In the genomic region with DNA sequence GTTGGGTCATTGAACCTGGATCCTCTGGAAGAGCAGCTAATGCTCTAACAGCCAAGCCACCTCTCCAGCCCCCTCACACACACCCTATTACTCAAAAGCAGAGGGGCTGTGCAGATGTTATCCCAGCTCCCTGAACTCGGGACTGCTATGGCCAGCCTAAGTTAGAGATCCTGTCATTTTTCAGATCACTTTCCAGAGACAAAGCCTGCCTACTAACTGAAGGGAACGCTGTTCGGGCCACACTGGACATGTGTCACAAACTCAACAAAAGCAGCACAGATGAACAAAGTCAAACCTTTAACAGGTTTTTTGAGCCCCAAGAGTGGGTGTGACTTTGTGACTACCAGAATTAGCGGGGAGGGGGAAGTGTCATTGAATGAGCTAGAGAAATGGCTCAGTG, we compare ENCODE assay signal across 9 mouse cellular contexts. TPM values are rescaled to one million over a fixed set of nuclear protein-coding genes. Genes with fewer than 3 reads are reported as not detected.
A peak's percentile ranks its signal among the peaks of the same experiment; 100 is the strongest.
DNase-seq lines count a peak whose midpoint lies in the region; ATAC-seq and TF ChIP-seq lines count a peak whose summit lies in the region.
"Had no signal": no experiment of that assay in that cellular context is flagged by ENCODE, and none has a peak within 500 bp of the region (broad histone marks: within the 10 kb centered on the region; RNA-seq: fewer than 3 reads in every experiment).

No protein-coding gene starts in this region.

- H3K9ac ChIP-seq in lung, embryonic 14.5 days: peak overlapping the region; percentile 99
- 0 out of 2 replicates have a peak overlapping the region, but pooled peaks have one; percentile 2 for H3K9ac ChIP-seq in hindbrain, embryonic 14.5 days

- peaks cover 16% of the 10 kb centered on the region for H3K4me1 ChIP-seq in cerebellum, adult 2 months (ENCODE audit: control insufficient read depth, insufficient read depth, low read length)
- peaks cover 26% of the 10 kb centered on the region; the same call in 1 of the 2 replicates for H3K4me1 ChIP-seq in lung, embryonic 14.5 days (ENCODE audit: insufficient read depth)
- peaks cover 20% of the 10 kb centered on the region for H3K4me1 ChIP-seq in lung, adult 2 months (ENCODE audit: control insufficient read depth, insufficient read depth, low read length)
- H3K4me1 ChIP-seq in hindbrain, embryonic 14.5 days (replicated peaks; ENCODE audit: control insufficient read depth, insufficient read depth, low read length): peaks cover 39% of the 10 kb centered on the region

- H3K4me3 ChIP-seq in cerebellum, adult 2 months (replicated peaks; ENCODE audit: insufficient read depth, low read depth, low read length): no peak overlapping the region
- peak overlapping the region; percentile 99; the same call in 1 of the 2 replicates for H3K4me3 ChIP-seq in lung, embryonic 14.5 days (ENCODE audit: low read depth, low read length)
- no peak overlapping the region for H3K4me3 ChIP-seq in lung, adult 2 months (replicated peaks; ENCODE audit: extremely low read depth, low read depth, low read length)
- H3K4me3 ChIP-seq in hindbrain, embryonic 14.5 days (replicated peaks; ENCODE audit: low read length): no peak overlapping the region
- H3K4me3 ChIP-seq in myocyte: peak overlapping the region; percentile 93

- WGBS in cerebellum, adult 2 months: 71% methylated on average over 4 of the region's 4 CpGs
- WGBS in lung, embryonic 14.5 days: 65% methylated on average over 4 of the region's 4 CpGs
- 72% methylated on average over 4 of the region's 4 CpGs for WGBS in lung, adult 2 months
- 78% methylated on average over 4 of the region's 4 CpGs for WGBS in hindbrain, embryonic 14.5 days

- peak; percentile 22 for DNase-seq in cerebellum, adult 9-11 months
- DNase-seq in cerebellum, adult 2 months: no peak
- DNase-seq in lung, embryonic 14.5 days: no peak
- no peak for DNase-seq in lung, adult 2 months
- DNase-seq in hindbrain, embryonic 14.5 days (ENCODE audit: low spot score): no peak
- DNase-seq in testis, postnatal 14 days (ENCODE audit: low spot score): no peak
- DNase-seq in lung, postnatal 4 days: no peak
- DNase-seq: thymus, postnatal 36 days had no signal

- H3K4me2 ChIP-seq in lung, embryonic 14.5 days: peak overlapping the region; percentile 100
- H3K4me2 ChIP-seq in hindbrain, embryonic 14.5 days (replicated peaks): 0 out of 2 replicates have a peak overlapping the region, but pooled peaks have one; percentile 5
- H3K4me2 ChIP-seq in myocyte (ENCODE audit: low read depth): peak overlapping the region; percentile 59

- no peak for TF ChIP-seq CTCF in cerebellum, adult 2 months (IDR thresholded peaks at IDR 0.05; ENCODE audit: borderline replicate concordance, insufficient read depth, low read depth, low read length)
- no peak for TF ChIP-seq CTCF in lung, embryonic 14.5 days (IDR thresholded peaks at IDR 0.05; ENCODE audit: low read depth)
- TF ChIP-seq CTCF in lung, adult 2 months (IDR thresholded peaks at IDR 0.05; ENCODE audit: insufficient read depth, low read length): no peak

- no peak for ATAC-seq in lung, embryonic 14.5 days (ENCODE audit: insufficient read depth)
- no peak for ATAC-seq in hindbrain, embryonic 14.5 days (ENCODE audit: low FRiP score)

- H3ac ChIP-seq in myocyte (ENCODE audit: control insufficient read depth, insufficient read length): no peak overlapping the region

- no peak overlapping the region for H3K27ac ChIP-seq in cerebellum, adult 2 months (ENCODE audit: insufficient read depth, low read length)
- no peak overlapping the region; the same call in 1 of the 2 replicates for H3K27ac ChIP-seq in lung, embryonic 14.5 days (ENCODE audit: low read depth)
- no peak overlapping the region for H3K27ac ChIP-seq in hindbrain, embryonic 14.5 days

- peaks cover 59% of the 10 kb centered on the region for H3K36me3 ChIP-seq in lung, embryonic 14.5 days (ENCODE audit: insufficient read depth)
- peaks cover 50% of the 10 kb centered on the region for H3K36me3 ChIP-seq in hindbrain, embryonic 14.5 days (replicated peaks; ENCODE audit: control insufficient read depth, insufficient read depth)
- H3K36me3 ChIP-seq in myocyte (ENCODE audit: control insufficient read depth, insufficient read depth): peaks cover 15% of the 10 kb centered on the region

- no peaks in the 10 kb centered on the region for H3K27me3 ChIP-seq in cerebellum, adult 2 months (ENCODE audit: control insufficient read depth, insufficient read depth, low read length)
- H3K27me3 ChIP-seq in lung, embryonic 14.5 days (ENCODE audit: insufficient read depth, low read length): no peaks in the 10 kb centered on the region
- no peaks in the 10 kb centered on the region for H3K27me3 ChIP-seq in hindbrain, embryonic 14.5 days (ENCODE audit: control insufficient read depth, insufficient read depth, low read length)
- no peaks in the 10 kb centered on the region for H3K27me3 ChIP-seq in myocyte (ENCODE audit: control insufficient read depth, insufficient read depth, insufficient read length)

- no peaks in the 10 kb centered on the region for H3K9me3 ChIP-seq in lung, embryonic 14.5 days (ENCODE audit: low read depth, low read length)
- no peaks in the 10 kb centered on the region for H3K9me3 ChIP-seq in hindbrain, embryonic 14.5 days (ENCODE audit: control insufficient read depth, low read length)

- TF ChIP-seq POLR2A in cerebellum, adult 2 months (IDR thresholded peaks at IDR 0.05; ENCODE audit: borderline replicate concordance, insufficient read depth, low read length): no peak
- TF ChIP-seq POLR2A in lung, adult 2 months (IDR thresholded peaks at IDR 0.05; ENCODE audit: borderline replicate concordance, extremely low read depth, low read depth, low read length): no peak
- no peak for TF ChIP-seq POLR2A in myocyte (IDR thresholded peaks at IDR 0.05; ENCODE audit: insufficient read length, low read depth)

- peaks cover 29% of the 10 kb centered on the region for H3K79me2 ChIP-seq in myocyte (ENCODE audit: control insufficient read depth, insufficient read depth)

TF ChIP-seq in myocyte, 11 proteins besides CTCF, POLR2A, EP300 and RAD21:
- TF ChIP-seq CEBPB (IDR thresholded peaks at IDR 0.05; ENCODE audit: insufficient read depth, poor library complexity, severe bottlenecking): no peak
- TF ChIP-seq MYOG (IDR thresholded peaks at IDR 0.05; ENCODE audit: control insufficient read depth in 1 of 3, insufficient read depth in 1 of 3, insufficient read length in 2 of 3, low read depth in 2 of 3): no peak
- TF ChIP-seq MYOD1 (IDR thresholded peaks at IDR 0.05; ENCODE audit: control insufficient read depth in 1 of 3, insufficient read length in 2 of 3, low read depth in 2 of 3): no peak
- TF ChIP-seq TCF3 (IDR thresholded peaks at IDR 0.05; ENCODE audit: insufficient read length, low read depth): no peak
- TF ChIP-seq TCF12 (IDR thresholded peaks at IDR 0.05; ENCODE audit: insufficient read depth, poor library complexity, severe bottlenecking): no peak
- no peak for TF ChIP-seq POLR2AphosphoS2 (IDR thresholded peaks at IDR 0.05; ENCODE audit: insufficient read length, low read depth)
- TF ChIP-seq REST (IDR thresholded peaks at IDR 0.05; ENCODE audit: insufficient read depth, insufficient read length): no peak
- no peak for TF ChIP-seq E2F4 (IDR thresholded peaks at IDR 0.05; ENCODE audit: insufficient read depth)
- TF ChIP-seq MAX (IDR thresholded peaks at IDR 0.05; ENCODE audit: low read depth): no peak
- TF ChIP-seq SRF (IDR thresholded peaks at IDR 0.05; ENCODE audit: control insufficient read depth, insufficient read length, low read depth): no peak
- TF ChIP-seq USF1 (IDR thresholded peaks at IDR 0.05; ENCODE audit: low read depth): no peak

RNA-seq across cellular contexts. Expression of gene B3galt4, which starts 1.6 kb away (rescaled TPM):
- polyA plus RNA-seq in cerebellum, adult 2 months (2012; rRNA removed): 8.4 and 8.6 TPM in 2 replicates
- 2.3 and 2.6 TPM in 2 replicates for polyA plus RNA-seq in lung, embryonic 14.5 days (2014; fragmentation: Nextera tagmentation; extraction: Ambion mirVana)
- 11.4 and 12.6 TPM in 2 replicates for polyA plus RNA-seq in lung, adult 2 months (2012; rRNA removed)
- 7.8 and 9.2 TPM in 2 replicates for polyA plus RNA-seq in hindbrain, embryonic 14.5 days (2014; fragmentation: Nextera tagmentation; extraction: Ambion mirVana)
- 1.2 TPM for polyA plus RNA-seq in myocyte (2012; fragmentation: generic; extraction: Trizol)

RNA-seq across cellular contexts. Expression of gene Vps52, which starts 2.7 kb away (rescaled TPM):
- 73.5 and 77.0 TPM in 2 replicates for polyA plus RNA-seq in cerebellum, adult 2 months (2012; rRNA removed)
- 34.2 and 34.8 TPM in 2 replicates for polyA plus RNA-seq in lung, embryonic 14.5 days (2014; fragmentation: Nextera tagmentation; extraction: Ambion mirVana)
- 62.8 and 70.3 TPM in 2 replicates for polyA plus RNA-seq in lung, adult 2 months (2012; rRNA removed)
- polyA plus RNA-seq in hindbrain, embryonic 14.5 days (2014; fragmentation: Nextera tagmentation; extraction: Ambion mirVana): 56.0 and 56.6 TPM in 2 replicates
- polyA plus RNA-seq in myocyte (2012; fragmentation: generic; extraction: Trizol): 29.9 TPM

RNA-seq across cellular contexts. Expression of gene Rps18, which starts 2.9 kb away (rescaled TPM):
- polyA plus RNA-seq in cerebellum, adult 2 months (2012; rRNA removed): 283 and 320 TPM in 2 replicates
- polyA plus RNA-seq in lung, embryonic 14.5 days (2014; fragmentation: Nextera tagmentation; extraction: Ambion mirVana): 2,038 and 2,085 TPM in 2 replicates
- polyA plus RNA-seq in lung, adult 2 months (2012; rRNA removed): 260 and 331 TPM in 2 replicates
- 804 and 966 TPM in 2 replicates for polyA plus RNA-seq in hindbrain, embryonic 14.5 days (2014; fragmentation: Nextera tagmentation; extraction: Ambion mirVana)
- 287 TPM for polyA plus RNA-seq in myocyte (2012; fragmentation: generic; extraction: Trizol)

RNA-seq across cellular contexts. Expression of gene Wdr46, which starts 12.4 kb away (rescaled TPM):
- 13.3 and 14.0 TPM in 2 replicates for polyA plus RNA-seq in cerebellum, adult 2 months (2012; rRNA removed)
- 29.5 and 37.2 TPM in 2 replicates for polyA plus RNA-seq in lung, embryonic 14.5 days (2014; fragmentation: Nextera tagmentation; extraction: Ambion mirVana)
- 13.4 and 16.8 TPM in 2 replicates for polyA plus RNA-seq in lung, adult 2 months (2012; rRNA removed)
- polyA plus RNA-seq in hindbrain, embryonic 14.5 days (2014; fragmentation: Nextera tagmentation; extraction: Ambion mirVana): 15.6 and 19.5 TPM in 2 replicates
- polyA plus RNA-seq in myocyte (2012; fragmentation: generic; extraction: Trizol): 25.9 TPM

RNA-seq across cellular contexts. Expression of gene Pfdn6, which starts 12.7 kb away (rescaled TPM):
- polyA plus RNA-seq in cerebellum, adult 2 months (2012; rRNA removed): 117 and 135 TPM in 2 replicates
- polyA plus RNA-seq in lung, embryonic 14.5 days (2014; fragmentation: Nextera tagmentation; extraction: Ambion mirVana): 142 and 145 TPM in 2 replicates
- polyA plus RNA-seq in lung, adult 2 months (2012; rRNA removed): 19.2 and 26.2 TPM in 2 replicates
- polyA plus RNA-seq in hindbrain, embryonic 14.5 days (2014; fragmentation: Nextera tagmentation; extraction: Ambion mirVana): 157 and 161 TPM in 2 replicates
- 110 TPM for polyA plus RNA-seq in myocyte (2012; fragmentation: generic; extraction: Trizol)

Comparison
In these comparisons a context has a peak if more than half of its experiments do, and no peak if none do; other contexts are left out.
1. H3K4me3 ChIP-seq: peak in lung, embryonic 14.5 days (single experiment) and myocyte (single experiment); none in cerebellum, adult 2 months (single experiment), lung, adult 2 months (single experiment) and hindbrain, embryonic 14.5 days (single experiment).
2. H3K4me2 ChIP-seq: peak in every context shown above with its lines; median percentile 100 in lung, embryonic 14.5 days; 59 in myocyte; 5 in hindbrain, embryonic 14.5 days.